Mouse (Mus musculus): Measurements from ENCODE around the gene Mrpl43.

The Mrpl43 gene

GRCm38 (mm10) chr19:45007425-45008191 is 1.4 kb upstream of the Mrpl43 start:
- DNase-seq (ENCODE audit: low read depth, low spot score), result no peak

GRCm38 (mm10) chr19:45007021-45007420 is 779 bp upstream of the Mrpl43 start:
- DNase-seq (ENCODE audit: low read depth, low spot score), result no peak

DNA sequence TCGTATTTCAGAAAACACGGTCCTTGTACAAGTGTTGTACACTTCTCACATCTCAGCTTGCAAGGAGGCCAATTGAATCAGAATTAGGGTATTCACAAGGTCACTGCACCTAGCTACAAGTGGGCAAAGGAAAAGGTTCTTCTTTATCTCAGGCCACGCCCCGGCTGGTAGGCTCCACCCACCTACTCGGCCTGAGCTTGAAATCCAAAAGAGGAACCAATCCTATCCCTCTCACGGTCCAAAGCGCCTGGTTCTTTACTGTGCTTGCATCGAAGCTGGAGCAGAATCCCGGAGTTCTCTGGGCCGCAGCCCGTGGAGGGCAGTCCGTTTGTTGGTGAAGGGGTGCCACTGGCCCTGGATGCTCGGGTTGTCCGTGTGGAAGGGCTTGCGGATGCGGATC is 798 bp downstream of the Mrpl43 start, which contains the start of gene Twnk:
Gene Twnk, plus strand, starts transcription at position 220 of the 400 bp plus-strand sequence.
- no peak for DNase-seq (ENCODE audit: low read depth, low spot score)

DNA sequence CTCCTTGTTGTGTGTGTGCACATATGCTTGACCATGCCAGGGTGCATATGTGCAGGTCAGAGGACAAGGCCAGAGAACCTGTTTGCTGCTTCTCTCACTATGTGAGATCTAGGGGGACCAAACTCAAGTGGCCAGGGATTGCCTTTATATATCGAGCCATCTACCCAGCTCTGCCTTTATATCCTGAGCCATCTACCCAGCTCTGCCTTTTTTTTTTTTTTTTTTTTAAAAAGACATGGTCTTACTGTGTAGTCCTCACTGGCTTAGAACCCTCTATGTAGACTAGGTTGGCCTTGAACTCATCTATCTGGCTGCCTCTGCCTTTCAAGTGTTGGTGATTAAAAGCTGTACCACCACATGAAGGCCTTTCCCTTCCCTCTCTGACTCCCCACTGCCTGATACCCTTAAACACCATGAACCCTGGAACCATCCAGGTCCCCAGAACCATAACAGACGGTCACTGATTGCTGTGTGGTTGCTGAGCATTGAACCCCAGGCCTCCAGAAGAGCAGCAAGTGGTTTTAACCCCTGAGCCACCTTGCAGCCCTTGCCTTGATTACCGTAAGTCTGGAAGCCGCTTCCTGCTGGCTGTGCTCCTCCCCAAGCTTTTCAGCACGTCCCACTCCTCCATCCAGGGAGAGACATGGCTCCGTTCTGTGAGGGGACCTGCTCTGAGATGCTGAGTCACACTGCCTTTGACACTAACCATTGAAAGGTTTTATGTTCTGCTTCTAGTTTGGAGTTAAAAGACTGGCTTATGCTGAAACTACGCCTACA is 2.3 kb downstream of the Mrpl43 start:
- DNase-seq (ENCODE audit: low read depth, low spot score), result no peak

GRCm38 (mm10) chr19:45002301-45002700 is 3.9 kb downstream of the Mrpl43 start:
- no peak for DNase-seq (ENCODE audit: low read depth, low spot score)

DNA sequence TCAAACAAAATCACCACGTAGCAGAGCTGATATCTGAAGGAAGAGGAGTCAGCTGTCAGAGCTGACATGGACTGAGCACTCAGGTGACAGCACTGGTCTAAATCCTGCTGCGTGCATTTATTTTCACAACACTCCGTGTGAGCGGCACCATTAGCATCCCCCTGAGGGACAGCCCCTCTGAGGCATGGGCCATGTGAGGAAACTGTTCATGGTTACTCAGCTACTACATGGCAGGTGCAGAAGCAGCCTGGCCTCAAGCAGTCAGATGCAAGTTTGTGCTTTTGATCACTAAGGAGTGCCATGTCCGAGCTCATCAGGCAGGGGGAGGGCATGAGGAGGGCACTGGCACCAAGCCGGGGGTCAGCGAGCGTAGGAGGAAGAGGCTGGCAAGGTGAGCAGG is 6.6 kb downstream of the Mrpl43 start:
- DNase-seq (ENCODE audit: low read depth, low spot score), result no peak

DNA sequence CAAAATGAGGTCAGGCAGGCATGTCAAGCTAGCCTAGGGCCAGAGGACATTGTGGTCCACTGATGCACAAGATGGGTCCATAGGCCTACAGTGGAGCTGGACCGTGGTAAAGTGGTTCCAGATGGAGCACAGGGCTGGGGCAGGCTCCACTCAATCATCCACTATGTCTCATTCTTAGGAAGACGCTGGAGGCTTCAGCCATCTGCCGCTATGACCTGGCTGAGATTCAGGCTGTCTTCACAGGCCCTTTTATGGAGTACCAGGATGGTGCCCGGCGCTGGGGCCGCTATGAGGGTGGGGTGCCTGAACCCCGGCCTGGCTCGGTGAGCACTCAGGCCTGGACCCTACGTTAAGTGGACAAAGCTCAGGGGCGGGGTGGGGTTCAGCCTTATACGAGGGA is 8.5 kb downstream of the Mrpl43 start:
- DNase-seq (ENCODE audit: low read depth, low spot score), result no peak

GRCm38 (mm10) chr19:44992712-44993111 is 13.5 kb downstream of the Mrpl43 start:
- DNase-seq (ENCODE audit: low read depth, low spot score), result no peak

DNA sequence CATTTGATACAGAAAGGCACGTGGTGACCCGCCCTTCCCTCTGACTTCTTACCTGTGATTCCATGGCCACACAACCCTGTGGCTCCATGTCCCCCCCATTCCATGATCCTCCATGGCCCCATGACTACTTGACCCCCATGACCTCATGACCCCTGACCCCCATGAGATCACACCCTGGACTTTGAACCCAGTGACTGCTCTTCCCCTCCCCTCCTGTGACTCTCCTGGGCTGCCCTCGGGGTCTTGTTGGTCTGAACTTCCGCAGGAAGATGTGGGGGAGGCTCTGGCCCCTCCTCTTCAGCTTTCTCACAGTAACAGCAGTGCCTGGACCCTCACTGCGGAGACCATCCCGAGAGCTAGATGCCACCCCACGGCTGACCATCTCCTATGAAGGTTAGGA is 14.0 kb downstream of the Mrpl43 start:
- no peak for DNase-seq (ENCODE audit: low read depth, low spot score)

DNA sequence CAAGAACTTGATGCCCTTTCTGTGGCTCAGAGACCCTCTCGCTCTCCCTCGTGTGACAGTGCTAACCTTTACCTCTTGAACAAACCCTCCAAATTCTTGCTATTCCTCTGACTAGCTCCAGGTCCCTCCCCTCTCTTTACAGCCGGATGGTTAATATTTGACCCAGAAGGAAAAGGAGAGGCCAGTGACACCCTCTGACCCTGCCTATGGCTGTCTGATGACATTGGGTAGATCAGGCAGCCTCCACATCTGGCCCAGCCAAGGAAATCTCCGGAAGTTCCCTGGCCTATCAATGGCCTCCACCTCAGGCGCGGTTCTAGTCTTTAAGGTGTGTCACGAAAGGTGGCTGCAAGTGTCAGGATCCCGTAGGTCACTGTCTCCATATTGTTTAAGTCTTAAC is 15.2 kb downstream of the Mrpl43 start:
- DNase-seq (ENCODE audit: low read depth, low spot score), result no peak

DNA sequence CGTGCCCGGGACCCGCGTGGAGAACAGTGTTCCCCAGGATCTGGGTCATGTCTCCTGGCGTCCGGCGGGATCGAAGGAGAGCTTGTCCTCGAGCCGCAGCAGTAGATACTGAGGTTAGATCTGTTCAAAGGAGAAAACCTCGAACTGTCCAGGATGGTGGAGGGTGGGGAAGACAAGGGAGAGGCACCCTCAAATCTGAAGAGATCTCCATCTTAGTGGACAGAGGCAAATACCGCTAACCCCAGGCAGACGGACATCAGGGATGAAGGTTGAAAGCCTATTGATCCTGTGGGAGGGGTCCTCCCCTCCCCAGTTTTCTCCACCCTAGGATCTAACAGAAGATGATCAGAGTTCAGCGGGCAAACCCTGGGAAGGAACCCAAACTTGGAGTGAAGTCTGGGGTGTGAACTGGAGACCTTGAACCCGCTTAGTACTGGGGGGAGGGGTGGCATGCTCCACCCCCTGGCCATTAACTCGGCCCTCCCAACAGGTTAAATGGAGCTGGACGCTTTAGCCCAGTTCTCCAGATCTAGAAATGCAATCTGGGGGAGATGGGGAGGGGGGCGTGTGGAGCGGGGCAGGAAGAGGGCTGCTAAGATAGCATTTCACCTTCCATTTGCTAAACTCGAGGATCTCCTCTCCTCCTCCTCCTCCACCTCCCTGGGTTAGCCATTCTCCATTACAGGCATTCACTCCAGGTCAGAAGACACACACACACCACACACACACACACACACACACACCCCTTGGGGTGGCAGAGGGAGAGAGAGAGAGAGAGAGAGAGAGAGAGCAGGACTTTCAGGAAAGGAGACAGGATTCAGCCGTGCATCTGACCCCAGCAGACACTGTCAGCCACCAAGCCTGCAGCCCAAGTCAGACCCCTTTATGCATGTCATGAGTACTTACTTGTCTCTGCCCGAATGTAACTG is 16.4 kb downstream of the Mrpl43 start:
- DNase-seq (ENCODE audit: low read depth, low spot score), result no peak

DNA sequence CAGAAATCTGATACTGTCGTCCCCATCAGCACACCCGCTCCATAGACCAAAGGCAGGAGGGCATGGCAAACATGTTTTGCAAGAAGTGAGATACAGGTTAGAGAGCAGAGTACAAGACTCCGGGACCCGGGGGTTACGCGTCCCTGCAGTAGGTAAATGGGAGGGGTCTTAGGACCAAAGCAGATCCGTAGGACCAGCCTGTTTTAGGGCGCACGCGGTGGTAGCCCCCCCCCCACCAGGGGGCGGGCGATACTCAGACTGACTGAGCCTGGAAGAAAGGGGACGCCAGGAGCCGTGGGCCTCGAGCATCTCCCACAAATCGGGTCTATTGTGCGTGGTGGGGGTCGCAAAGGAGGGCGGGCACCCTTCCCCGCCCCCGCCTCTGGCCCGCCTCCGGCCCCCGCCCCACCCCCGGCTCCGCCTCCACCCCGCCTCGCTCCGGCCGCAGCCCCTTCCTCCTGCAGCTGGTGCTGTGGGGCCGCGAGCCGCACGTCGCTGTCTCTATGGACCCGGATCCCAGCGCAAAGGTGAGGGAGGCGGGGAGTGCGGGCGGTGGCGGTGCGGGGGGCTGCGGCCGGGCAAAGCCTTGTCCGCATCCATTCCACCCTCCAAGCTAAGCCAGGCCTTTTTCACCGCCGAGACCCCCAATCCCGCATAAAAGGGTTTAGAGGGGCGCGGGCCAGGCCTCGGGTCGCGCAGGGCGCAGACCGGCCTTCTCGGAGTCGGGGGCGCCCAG is 17.2 kb downstream of the Mrpl43 start, which contains the start of gene Sema4g:
Gene Sema4g, plus strand, starts transcription at position 271 of the 736 bp plus-strand sequence.
- DNase-seq (ENCODE audit: low read depth, low spot score), result no peak

DNA sequence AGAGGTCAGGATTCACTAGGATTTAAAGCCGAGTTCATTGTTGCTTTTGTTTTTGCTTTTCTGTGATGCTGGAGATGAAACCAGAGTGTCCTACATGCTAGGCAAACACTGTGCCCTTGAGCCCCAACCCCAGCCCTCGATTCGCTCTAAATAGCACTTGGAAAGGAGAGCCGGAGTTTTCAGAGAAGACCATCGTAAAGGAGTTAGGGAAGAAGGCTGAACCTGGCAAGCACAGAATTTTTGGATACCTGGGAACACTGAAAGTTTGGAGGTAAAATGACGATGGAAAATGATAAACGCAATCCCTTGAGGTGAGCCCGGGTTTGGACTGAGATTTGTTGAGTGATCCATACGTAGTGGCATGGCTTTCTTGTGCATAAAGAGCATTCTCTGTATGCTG is 17.9 kb downstream of the Mrpl43 start:
- DNase-seq (ENCODE audit: low read depth, low spot score), result no peak

- no peak for DNase-seq (ENCODE audit: low read depth, low spot score)
Observed at GRCm38 (mm10) chr19:44987851-44988250, 18.4 kb downstream of the Mrpl43 start.

DNA sequence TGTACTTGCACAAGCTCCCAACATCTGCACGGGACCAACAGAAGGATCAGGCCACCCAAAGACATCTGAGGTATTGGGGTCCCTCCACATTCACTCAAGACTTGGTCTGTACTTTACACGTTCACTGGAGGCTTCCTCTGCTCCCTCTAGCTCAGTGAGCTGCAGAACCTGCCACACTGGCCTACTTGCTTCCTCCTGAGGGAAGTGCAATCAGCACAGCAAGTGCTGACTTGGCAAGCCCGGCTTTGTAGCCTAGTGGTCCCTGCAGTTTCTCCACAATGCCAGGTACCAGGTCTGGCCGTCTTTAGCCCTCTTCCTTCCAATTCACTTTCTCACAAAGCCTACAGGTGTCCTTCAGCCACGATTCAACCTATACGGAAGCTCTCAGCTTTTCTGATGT is 19.2 kb downstream of the Mrpl43 start:
- no peak for DNase-seq (ENCODE audit: low read depth, low spot score)

DNA sequence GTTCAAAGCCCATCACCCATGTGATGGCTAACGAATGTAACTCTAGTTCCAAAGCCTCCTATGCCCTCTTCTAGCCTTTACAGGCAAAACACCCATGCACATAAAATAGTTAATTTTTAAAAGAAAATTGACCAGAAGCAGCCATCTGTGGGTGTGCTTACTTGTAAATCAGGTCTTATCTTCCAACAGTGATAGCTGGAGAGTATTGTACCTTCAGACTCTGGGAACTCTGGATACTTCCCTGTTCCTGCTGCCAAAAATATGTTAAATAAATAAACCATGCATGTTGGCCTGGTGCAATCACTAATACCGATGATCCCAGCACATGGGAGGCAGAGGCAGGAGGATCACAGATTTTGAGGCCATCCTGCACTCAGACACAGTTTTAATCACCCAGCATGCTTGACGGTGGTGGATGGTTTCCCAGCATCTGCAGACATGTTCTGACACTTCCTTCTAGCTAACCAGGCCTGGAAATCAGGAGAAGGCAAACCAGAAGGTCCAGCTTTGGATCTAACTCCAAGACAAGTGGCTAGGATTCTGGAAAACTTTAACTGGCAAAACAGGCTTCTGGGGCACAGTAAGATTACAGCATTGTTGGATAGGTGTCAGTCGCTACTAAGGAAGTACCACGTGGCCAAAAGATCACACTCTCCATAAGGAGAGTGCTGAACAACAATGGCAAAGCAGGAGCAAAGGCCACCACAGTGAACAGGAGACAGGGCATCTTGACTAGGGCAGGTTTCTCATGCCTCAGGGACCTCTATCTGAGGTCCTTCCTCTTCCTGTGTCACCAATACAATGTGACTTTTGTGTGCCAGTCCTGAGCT is 20.9 kb downstream of the Mrpl43 start:
- no peak for DNase-seq (ENCODE audit: low read depth, low spot score)

GRCm38 (mm10) chr19:44984420-44984819 is 21.8 kb downstream of the Mrpl43 start:
- DNase-seq (ENCODE audit: low read depth, low spot score), result no peak

DNA sequence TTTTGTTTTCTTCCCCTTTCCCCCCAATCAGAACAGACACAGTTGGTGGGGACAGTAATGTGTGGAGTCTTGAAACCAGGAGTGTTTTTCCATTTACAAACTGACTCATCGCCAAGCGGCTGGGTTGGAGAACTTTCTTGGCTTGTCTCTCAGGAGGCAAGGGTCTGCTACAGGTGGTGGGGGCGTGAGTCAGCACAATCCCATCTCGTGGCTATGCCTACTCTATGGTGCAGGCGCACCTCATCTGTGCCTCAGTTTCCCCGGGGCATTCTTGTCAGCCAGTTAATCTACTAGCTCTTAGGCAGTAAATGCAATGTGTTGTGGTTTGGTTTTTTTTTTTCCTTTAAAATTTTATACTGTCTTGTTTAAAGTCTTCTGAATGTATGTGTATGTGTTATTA is 22.9 kb downstream of the Mrpl43 start:
- no peak for DNase-seq (ENCODE audit: low read depth, low spot score)

DNA sequence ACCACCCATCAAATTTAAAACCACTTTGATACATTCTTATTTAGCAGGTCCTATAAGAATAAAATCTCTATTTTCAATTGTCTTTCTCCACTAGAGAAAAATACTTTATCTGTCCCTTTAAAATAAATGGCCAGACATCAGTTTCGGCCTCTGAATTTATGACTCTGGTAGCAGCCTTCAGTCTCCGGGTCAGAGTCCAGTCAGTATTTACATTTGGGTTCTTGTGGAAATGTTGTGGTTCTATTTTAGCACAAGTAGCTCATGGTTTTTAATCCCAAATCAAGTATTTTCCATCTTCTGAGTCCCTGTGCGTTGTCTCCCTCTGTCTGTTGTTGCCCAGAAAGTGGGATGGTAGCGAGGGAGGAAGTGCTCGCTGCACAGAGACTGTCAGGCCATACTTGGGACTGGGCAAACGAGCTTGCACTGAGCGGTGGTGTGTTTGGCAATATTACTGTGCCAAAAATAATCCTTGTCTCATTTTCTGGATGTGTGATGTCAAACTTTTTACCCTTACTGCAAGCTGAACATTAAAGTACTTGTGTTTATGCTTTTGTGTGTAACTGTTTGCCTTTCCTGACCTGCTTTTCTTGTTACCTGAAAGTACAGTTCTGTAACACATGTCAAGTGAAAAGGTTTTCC is 23.6 kb downstream of the Mrpl43 start:
- DNase-seq (ENCODE audit: low read depth, low spot score), result no peak

GRCm38 (mm10) chr19:44980787-44981186 is 25.5 kb downstream of the Mrpl43 start:
- DNase-seq (ENCODE audit: low read depth, low spot score), result no peak
